Mouse (Mus musculus): ENCODE data around the gene F13b.

Gene F13b

DNA sequence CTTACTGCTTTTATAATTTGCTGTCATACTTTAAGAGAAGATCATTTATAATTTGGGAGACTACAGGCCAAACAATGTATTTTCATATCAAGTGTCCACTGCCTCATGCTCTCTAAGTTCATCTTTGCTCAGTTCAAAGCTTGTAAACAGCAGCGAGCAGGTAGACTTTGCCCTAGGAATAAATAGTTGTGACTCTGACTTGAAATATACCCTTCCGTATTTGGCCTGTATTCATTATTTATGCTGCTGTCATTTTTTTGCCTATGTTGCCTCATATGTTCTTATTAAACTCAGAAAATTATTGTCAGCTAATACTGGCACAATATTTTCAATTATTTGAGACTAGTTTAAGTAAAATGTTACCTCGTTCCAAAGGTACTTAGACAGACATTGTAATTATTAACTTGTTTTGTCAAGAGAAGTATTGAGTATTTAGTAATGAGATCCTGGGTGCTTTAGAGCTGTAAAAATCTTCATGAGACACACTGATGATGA lies at the start of gene F13b:
Gene F13b, plus strand, starts transcription at position 445 of the 495 bp plus-strand sequence.
- no peak for DNase-seq (ENCODE audit: low spot score in 2 of 2)

- DNase-seq (ENCODE audit: low spot score in 2 of 2) = peak; percentile 65 to 82
Observed at GRCm38 (mm10) chr1:139454340-139455225, 46.9 kb upstream of the F13b start, which contains the start of gene Aspm. Gene Aspm, plus strand, starts transcription at chr1:139454772.

DNA sequence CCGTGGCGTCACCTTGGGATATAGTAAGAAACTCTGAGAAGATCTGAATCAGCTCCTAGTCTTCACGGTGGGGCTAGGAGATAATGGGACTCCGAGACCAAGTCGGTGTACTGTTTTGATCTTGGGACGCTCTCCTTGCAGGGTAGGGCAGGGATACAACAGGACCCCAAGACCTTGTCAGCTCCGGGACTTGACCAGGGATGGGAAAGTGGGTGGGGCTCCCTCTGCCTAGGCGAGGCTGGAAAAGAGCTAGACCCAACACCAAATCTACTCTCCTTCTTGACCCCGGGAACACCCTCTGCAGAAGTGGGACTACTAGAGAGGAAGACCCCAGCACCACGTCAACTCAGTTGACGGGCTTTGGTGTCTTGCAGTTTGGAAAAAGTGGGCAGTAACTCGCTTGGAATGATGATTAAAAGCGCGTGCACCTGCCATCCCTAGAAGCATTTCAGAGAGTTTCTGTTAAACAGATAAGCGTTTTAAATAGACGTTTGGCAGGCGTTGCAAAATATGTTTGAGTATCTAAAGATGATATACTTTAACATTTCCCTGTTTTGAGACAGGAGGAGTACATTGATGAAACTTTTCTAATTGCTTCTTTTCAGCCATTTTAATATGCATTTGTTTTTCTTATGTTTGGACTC lies 46.2 kb upstream of the F13b start:
- DNase-seq (ENCODE audit: low spot score in 2 of 2) = no peak

- no peak for DNase-seq (ENCODE audit: low spot score in 2 of 2)
Observed at GRCm38 (mm10) chr1:139460807-139461206, 40.7 kb upstream of the F13b start.

DNA sequence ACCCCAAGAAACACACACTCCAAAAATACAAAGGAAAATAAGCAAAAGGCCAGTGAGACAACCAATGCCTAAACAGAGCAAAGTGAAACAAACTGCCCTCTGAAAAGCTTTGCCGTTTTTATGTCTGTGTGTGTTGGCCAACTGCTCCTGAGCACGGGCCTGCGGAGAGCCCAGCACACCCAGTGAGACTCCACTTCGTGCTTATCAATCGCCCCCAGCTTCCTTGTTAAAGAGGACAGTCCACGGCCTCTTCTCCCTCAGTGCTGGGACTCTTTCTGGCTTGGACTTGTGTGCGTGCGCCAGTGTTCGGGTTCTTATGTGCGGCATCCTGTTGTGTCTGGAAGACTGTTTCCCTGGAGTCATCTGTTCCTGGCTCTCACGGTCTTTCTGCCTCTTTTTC lies 35.6 kb upstream of the F13b start:
- no peak for DNase-seq (ENCODE audit: low spot score in 2 of 2)

DNA sequence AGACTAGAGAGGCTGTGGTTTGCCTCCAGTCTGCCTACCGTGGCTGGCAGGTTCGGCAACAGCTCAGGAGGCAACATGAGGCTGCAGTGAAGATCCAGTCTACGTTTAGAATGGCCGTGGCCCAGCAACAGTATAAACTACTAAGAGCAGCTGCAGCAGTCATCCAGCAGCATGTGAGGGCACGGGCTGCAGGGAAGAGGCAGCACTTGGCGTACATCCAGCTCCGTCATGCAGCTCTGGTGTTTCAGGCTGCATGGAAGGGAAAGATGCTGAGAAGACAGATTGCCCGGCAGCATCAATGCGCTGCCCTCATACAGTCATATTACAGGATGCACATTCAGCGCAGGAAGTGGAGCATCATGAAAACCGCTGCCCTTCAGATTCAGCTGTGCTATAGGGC lies 22.6 kb upstream of the F13b start:
- DNase-seq (ENCODE audit: low spot score in 2 of 2) = no peak

DNA sequence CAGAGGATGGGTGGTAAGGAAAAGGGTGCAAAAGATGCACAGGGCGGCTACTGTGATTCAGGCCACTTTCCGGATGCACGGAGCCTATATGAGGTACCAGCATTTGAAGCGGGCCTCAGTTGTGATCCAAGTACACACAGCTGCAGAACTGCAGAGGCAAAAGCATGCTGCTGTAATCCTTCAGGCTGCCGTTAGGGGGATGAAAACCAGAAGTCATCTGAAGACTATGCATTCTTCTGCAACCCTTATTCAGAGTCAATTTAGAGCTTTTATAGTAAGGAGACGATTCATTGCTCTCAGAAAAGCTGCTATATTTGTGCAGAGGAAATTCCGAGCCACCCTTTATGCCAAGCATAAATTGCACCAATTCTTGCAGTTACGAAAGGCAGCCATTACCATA lies 21.3 kb upstream of the F13b start:
- DNase-seq (ENCODE audit: low spot score in 2 of 2) = no peak

DNA sequence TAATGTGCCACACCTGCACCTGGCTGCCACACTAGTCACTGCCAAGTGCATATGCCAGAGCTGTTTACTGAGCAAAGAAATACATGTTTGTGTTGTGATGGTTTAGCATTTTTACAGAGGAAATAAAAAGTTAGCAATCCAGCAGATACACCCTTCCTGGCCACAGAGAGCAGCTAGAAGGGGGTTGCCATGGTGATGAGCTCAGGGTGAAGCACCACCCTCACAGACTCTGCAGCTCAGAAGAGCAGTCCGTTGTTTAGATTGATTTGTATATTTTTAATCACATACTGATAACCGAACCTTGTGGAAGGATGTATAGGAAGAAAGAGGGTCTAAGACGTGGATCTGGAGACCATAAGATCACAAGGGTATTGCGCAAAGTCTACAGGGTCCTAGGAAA lies 20.4 kb upstream of the F13b start:
- DNase-seq (ENCODE audit: low spot score in 2 of 2) = no peak

GRCm38 (mm10) chr1:139494630-139495029 lies 6.9 kb upstream of the F13b start:
- no peak for DNase-seq (ENCODE audit: low spot score in 2 of 2)

GRCm38 (mm10) chr1:139495408-139495807 lies 6.1 kb upstream of the F13b start:
- DNase-seq (ENCODE audit: low spot score in 2 of 2) = no peak

DNA sequence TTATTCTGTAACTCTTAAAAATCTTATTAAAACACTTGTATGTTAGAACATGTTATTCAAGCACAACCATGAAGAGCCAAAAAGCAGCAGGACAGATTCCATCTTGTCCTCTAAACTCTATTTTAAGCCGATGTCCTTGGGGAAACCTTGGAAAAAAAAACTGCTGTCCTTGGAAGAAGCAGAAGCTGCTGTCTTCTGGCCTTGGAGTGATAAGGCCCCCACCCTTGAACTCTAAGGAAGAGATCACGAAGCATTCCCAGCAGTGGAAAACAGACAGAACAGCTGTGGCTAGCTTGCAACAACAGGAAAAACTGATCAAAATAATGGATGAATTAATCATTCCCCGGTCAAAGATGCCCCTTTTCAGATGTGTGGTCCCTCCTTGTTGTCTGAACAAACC lies 5.3 kb upstream of the F13b start:
- no peak for DNase-seq (ENCODE audit: low spot score in 2 of 2)

DNA sequence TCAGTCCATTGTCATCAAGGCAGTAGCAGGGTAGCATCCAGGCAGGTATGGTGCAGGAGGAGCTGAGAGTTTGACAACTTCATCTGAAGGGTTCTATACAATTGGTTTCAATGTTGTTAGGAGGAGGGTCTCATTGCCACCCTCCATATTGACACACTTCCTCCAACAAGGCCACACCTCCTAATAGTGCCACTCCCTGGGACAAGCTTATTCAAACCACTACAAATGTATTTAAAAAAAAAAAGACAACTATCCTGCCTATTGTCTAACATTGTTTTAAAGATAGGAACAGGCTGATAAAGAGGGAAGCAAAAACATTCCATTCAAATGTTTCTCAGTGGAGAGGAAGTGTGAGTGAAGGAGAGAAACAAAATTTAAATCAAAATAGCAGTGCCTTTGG lies 1.8 kb upstream of the F13b start:
- no peak for DNase-seq (ENCODE audit: low spot score in 2 of 2)

DNA sequence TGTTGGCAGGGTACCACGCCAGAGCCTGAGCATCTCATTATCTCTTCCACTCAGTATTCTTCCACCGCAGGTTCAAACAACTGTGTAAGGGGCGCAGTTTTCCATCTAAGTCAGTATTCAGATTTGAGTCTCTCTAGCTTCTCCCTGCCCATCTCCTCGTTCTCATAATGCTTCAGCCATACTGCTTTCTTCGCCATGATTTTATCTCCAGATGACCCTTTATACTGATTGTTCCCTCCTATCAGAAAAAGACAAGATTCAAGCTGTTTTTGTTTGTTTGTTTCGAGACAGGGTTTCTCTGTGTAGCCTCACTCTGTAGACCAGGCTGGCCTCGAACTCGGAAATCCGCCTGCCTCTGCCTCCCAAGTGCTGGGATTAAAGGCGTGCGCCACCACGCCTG lies 13.1 kb downstream of the F13b start:
- DNase-seq (ENCODE audit: low spot score in 2 of 2) = no peak

DNA sequence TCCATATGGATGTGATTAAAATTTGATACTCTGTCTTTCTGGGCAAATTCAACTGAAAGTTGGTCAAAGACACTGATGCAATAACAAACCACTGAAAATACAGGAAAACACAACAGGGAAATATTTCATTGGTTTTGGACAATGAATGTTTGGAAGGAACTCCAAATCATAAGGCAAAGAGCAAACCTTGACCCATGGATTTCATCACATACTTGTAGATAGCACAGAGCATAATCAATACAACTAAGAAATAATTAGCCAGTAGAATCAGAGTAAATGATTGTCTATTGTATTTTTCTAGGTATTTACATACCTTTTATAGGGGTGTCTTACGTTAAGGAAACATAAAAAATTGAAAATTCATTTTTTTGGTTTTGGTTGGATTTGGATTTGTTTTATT lies 47.0 kb downstream of the F13b start:
- no peak for DNase-seq (ENCODE audit: low spot score in 2 of 2)

DNA sequence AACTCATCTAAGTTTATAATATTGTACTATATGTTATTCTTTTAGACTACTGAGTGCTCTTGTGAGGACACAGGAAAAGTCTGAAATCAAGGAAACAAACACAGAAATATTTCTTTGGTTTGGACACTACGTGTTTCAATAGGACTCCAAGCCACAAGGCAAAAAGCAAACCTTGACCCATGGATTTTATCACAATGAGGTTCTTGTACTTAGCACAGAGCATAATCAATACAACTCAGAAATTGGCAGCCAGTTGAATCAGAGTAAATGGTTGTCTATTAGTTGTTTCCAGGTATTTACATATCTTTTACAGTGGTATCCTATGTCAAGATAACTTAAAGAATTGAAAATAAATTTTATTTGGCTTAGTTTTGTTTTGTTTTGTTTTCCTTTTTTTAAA lies 49.8 kb downstream of the F13b start:
- DNase-seq (ENCODE audit: low spot score in 2 of 2) = no peak

DNA sequence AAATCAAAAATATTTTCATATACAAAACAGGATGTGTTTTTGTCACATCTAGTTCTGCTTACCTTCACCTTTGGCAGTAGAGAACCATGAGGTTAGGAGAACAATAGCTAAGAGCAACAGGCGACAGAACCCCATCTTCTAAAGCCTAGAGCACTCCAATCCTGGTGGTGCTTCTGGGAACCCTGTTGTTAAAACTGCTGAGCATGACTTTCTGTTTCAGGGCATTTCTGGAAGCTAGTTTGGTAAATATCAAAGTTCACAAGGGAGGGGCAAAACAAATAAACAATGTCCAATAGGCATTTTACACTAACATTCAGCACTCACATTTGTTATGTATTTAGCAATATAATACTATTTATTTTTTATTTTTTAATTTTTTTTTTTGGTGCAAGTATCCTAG lies 58.5 kb downstream of the F13b start, which contains the start of gene Cfhr1:
Gene Cfhr1, minus strand, starts transcription at position 249 of the 400 bp plus-strand sequence.
- no peak for DNase-seq (ENCODE audit: low spot score in 2 of 2)

All from urinary bladder, adult 18-20 months (tissue).